Mouse (Mus musculus): ENCODE results near the gene Focad.

GRCm38 (mm10) chr4:88211200-88211885 lies 116.9 kb downstream of the Focad start:
- no peak for TF ChIP-seq GATA1 (IDR thresholded peaks at IDR 0.05; ENCODE audit: low read length)
- no peak for TF ChIP-seq TAL1 (IDR thresholded peaks at IDR 0.05; ENCODE audit: low read length)
